Mouse (Mus musculus): ENCODE data around the gene Syna. TPM values are rescaled to one million over a fixed set of nuclear protein-coding genes. Genes with fewer than 3 reads are reported as not detected.

Syna gene
- polyA plus RNA-seq, 1 experiment = not detected

GRCm38 (mm10) chr5:134576517-134577220 lies 16.7 kb upstream of the Syna start:
- no peak overlapping the region for H3K4me3 ChIP-seq (replicated peaks; ENCODE audit: control insufficient read depth, low read depth, low read length)
- TF ChIP-seq CTCF (IDR thresholded peaks at IDR 0.05; ENCODE audit: control insufficient read depth, insufficient read depth, low read length) = no peak
- TF ChIP-seq POLR2A (IDR thresholded peaks at IDR 0.05; ENCODE audit: borderline replicate concordance, control insufficient read depth, low read depth, low read length) = no peak
- no peak overlapping the region for H3K27ac ChIP-seq (ENCODE audit: control insufficient read depth, insufficient read depth, low read depth, low read length, poor library complexity)
- H3K4me1 ChIP-seq (ENCODE audit: control insufficient read depth, insufficient read depth, low read length) = no peaks in the 10 kb centered on the region; the same call in 1 of the 2 replicates
- 79% methylated on average over 14 of the region's 14 CpGs for WGBS

DNA sequence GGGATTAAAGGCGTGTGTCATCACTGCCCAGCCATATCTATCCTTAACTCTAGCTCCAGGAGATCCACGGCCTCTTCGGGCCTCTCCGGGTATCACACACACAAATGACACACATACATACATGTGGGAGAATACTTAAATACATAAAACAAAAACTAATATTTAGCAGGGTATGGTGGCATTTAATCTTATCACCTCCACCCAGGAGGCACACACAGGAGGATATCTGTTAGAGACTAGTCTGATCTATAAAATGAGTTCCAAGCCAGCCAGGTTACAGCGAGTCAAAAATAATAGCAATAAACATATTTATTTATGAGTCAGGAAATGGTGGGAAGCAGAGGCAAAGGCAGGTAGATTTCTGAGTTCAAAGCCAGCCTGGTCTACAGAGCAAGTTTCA lies 15.9 kb upstream of the Syna start:
- H3K4me3 ChIP-seq (replicated peaks; ENCODE audit: control insufficient read depth, low read depth, low read length) = no peak overlapping the region
- TF ChIP-seq POLR2A (IDR thresholded peaks at IDR 0.05; ENCODE audit: borderline replicate concordance, control insufficient read depth, low read depth, low read length) (no peak), CTCF (IDR thresholded peaks at IDR 0.05; ENCODE audit: control insufficient read depth, insufficient read depth, low read length) (no peak)
- no peaks in the 10 kb centered on the region; the same call in 1 of the 2 replicates for H3K4me1 ChIP-seq (ENCODE audit: control insufficient read depth, insufficient read depth, low read length)
- 82% methylated on average over 5 of the region's 5 CpGs for WGBS
- H3K27ac ChIP-seq (ENCODE audit: control insufficient read depth, insufficient read depth, low read depth, low read length, poor library complexity) = no peak overlapping the region

DNA sequence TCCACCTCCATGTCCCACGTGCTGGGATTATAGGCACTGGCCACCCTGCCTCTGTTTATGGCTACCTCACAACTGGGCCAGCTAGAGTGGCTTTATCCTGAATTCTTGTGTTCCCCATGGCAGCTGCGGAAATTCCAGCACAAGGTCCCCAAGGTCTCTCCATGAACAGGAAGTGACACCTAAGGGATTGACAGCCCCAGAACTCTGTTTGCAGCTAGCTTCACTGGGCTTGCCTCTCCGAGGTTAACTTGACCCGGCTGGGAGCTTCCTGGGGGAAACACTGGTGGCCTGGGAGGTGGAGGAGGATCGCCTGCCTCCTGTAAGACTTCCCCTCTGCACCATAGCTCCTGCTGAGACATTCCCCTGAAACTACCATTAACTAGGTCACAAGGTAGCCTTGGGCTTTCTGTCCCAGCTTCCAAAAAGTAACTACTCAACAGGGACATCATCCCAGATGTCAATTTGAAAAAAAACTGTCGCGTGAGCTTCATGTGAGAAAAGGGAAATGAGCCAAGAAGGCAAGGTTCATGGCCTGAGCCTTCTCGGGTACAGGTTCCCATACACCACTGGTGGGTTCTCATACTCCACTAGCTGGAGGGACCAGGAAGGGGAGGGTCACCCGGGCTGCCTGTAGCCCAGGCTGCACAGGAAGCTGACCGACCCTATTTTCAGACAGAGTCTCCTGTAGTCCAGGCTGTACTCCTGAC lies 12.7 kb upstream of the Syna start:
- no peak overlapping the region for H3K27ac ChIP-seq (ENCODE audit: control insufficient read depth, insufficient read depth, low read depth, low read length, poor library complexity)
- TF ChIP-seq POLR2A (IDR thresholded peaks at IDR 0.05; ENCODE audit: borderline replicate concordance, control insufficient read depth, low read depth, low read length) (no peak), CTCF (IDR thresholded peaks at IDR 0.05; ENCODE audit: control insufficient read depth, insufficient read depth, low read length) (no peak)
- 15% methylated on average over 10 of the region's 10 CpGs for WGBS

GRCm38 (mm10) chr5:134571730-134572507 lies 11.9 kb upstream of the Syna start:
- Histone ChIP-seq H3K27ac (ENCODE audit: control insufficient read depth, insufficient read depth, low read depth, low read length, poor library complexity) (0 out of 2 replicates have a peak overlapping the region, but pooled peaks have one; percentile 10), H3K4me3 (replicated peaks; ENCODE audit: control insufficient read depth, low read depth, low read length) (peak overlapping the region; percentile 61), H3K4me1 (ENCODE audit: control insufficient read depth, insufficient read depth, low read length) (no peaks in the 10 kb centered on the region; the same call in 1 of the 2 replicates)
- whole genome bisulfite sequencing = under 1% methylated on average over 23 of the region's 23 CpGs
- TF ChIP-seq POLR2A (IDR thresholded peaks at IDR 0.05; ENCODE audit: borderline replicate concordance, control insufficient read depth, low read depth, low read length) (no peak), CTCF (IDR thresholded peaks at IDR 0.05; ENCODE audit: control insufficient read depth, insufficient read depth, low read length) (no peak)

More for the DNA sequence above, 12.7 kb upstream of the Syna start:
- H3K4me1 ChIP-seq (ENCODE audit: control insufficient read depth, insufficient read depth, low read length) = no peaks in the 10 kb centered on the region; the same call in 1 of the 2 replicates
- H3K4me3 ChIP-seq (replicated peaks; ENCODE audit: control insufficient read depth, low read depth, low read length) = peak overlapping the region; percentile 10

DNA sequence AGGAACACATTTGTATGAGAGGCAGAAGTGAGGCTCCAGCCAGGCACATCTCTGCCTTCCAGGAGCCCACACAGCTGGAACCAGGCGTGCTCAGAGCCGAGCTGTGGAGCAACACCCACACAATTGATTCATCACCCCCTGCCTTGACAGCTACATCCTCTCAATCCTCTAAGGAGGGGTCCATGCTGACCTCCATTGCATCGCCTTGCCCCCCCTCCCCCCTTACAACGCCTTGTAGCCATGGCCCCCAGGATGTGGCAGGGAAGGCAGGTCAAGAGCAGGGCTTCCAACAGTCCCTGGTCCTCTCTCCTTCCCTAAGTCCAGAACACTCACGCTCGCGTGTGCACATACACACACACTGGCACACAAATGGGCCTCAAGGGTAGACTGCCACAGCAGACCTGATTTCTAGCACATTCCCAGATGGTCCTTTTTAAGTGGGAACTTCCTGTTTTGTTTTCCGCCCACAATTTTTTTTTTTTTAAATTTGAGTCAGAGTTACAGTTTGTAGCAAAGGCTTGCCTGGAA lies 9.1 kb upstream of the Syna start:
- no peak overlapping the region for H3K27ac ChIP-seq (ENCODE audit: control insufficient read depth, insufficient read depth, low read depth, low read length, poor library complexity)
- H3K4me1 ChIP-seq (ENCODE audit: control insufficient read depth, insufficient read depth, low read length) = no peaks in the 10 kb centered on the region; the same call in 1 of the 2 replicates

GRCm38 (mm10) chr5:134568030-134568429 lies 8.1 kb upstream of the Syna start:
- no peak overlapping the region for H3K27ac ChIP-seq (ENCODE audit: control insufficient read depth, insufficient read depth, low read depth, low read length, poor library complexity)
- TF ChIP-seq POLR2A (IDR thresholded peaks at IDR 0.05; ENCODE audit: borderline replicate concordance, control insufficient read depth, low read depth, low read length) (no peak), CTCF (IDR thresholded peaks at IDR 0.05; ENCODE audit: control insufficient read depth, insufficient read depth, low read length) (no peak)
- WGBS = 85% methylated on average over 3 of the region's 3 CpGs
- no peaks in the 10 kb centered on the region; the same call in 1 of the 2 replicates for H3K4me1 ChIP-seq (ENCODE audit: control insufficient read depth, insufficient read depth, low read length)
- H3K4me3 ChIP-seq (replicated peaks; ENCODE audit: control insufficient read depth, low read depth, low read length) = no peak overlapping the region

More for the DNA sequence above, 9.1 kb upstream of the Syna start:
- TF ChIP-seq CTCF (IDR thresholded peaks at IDR 0.05; ENCODE audit: control insufficient read depth, insufficient read depth, low read length) (no peak), POLR2A (IDR thresholded peaks at IDR 0.05; ENCODE audit: borderline replicate concordance, control insufficient read depth, low read depth, low read length) (no peak)
- 31% methylated on average over 8 of the region's 8 CpGs for WGBS
- no peak overlapping the region for H3K4me3 ChIP-seq (replicated peaks; ENCODE audit: control insufficient read depth, low read depth, low read length)

DNA sequence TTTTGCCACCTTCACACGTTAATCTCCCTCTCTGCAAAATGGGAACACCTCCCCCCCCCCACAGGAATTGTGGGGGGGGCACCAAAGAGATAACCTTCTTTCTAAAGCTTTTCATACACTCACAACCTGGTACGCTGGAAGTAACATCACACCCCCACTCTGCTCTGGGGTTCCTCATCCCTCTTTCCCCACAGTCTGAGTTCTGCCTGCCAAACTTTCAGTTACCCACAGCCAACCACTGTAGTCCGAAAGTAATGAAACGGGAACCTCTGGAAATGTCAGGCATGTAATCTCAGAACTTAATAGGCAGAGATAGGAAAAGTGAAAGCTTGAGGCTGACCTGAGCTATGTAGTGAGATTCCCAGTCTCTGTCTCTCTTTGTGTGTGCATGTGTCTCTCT lies 7.5 kb upstream of the Syna start:
- Histone ChIP-seq H3K27ac (ENCODE audit: control insufficient read depth, insufficient read depth, low read depth, low read length, poor library complexity) (no peak overlapping the region), H3K4me1 (ENCODE audit: control insufficient read depth, insufficient read depth, low read length) (no peaks in the 10 kb centered on the region; the same call in 1 of the 2 replicates), H3K4me3 (replicated peaks; ENCODE audit: control insufficient read depth, low read depth, low read length) (no peak overlapping the region)
- WGBS = 79% methylated on average over 4 of the region's 4 CpGs
- TF ChIP-seq POLR2A (IDR thresholded peaks at IDR 0.05; ENCODE audit: borderline replicate concordance, control insufficient read depth, low read depth, low read length) = no peak
